Mouse (Mus musculus): ENCODE data around the gene Leng8. TPM values are rescaled to one million over a fixed set of nuclear protein-coding genes. Genes with fewer than 3 reads are reported as not detected.
"Not testable (repeated sequence)": the region's sequence is repeated elsewhere in the genome, so short reads cannot be mapped to it uniquely, and the experiment has no call there.

Gene Leng8
- polyA plus RNA-seq, 3 experiments from 2014 or later, result 22.6 to 40.2 (median 24.9) TPM

- ATAC-seq, result peak; percentile 30
Observed at GRCm38 (mm10) chr7:4148341-4149208, 11.7 kb downstream of the Leng8 start.

- peak; percentile 68 for ATAC-seq
Observed at GRCm38 (mm10) chr7:4149209-4150054, 12.6 kb downstream of the Leng8 start.

- peak; percentile 17 for ATAC-seq
Observed at GRCm38 (mm10) chr7:4150059-4150541, 13.3 kb downstream of the Leng8 start, which contains the start of gene Leng9. Leng9 (minus strand) TSS chr7:4150374.

GRCm38 (mm10) chr7:4150811-4151221 lies 14.0 kb downstream of the Leng8 start:
- ATAC-seq, result peak; percentile 6

GRCm38 (mm10) chr7:4151241-4151640 lies 14.4 kb downstream of the Leng8 start:
- ATAC-seq, result no peak

DNA sequence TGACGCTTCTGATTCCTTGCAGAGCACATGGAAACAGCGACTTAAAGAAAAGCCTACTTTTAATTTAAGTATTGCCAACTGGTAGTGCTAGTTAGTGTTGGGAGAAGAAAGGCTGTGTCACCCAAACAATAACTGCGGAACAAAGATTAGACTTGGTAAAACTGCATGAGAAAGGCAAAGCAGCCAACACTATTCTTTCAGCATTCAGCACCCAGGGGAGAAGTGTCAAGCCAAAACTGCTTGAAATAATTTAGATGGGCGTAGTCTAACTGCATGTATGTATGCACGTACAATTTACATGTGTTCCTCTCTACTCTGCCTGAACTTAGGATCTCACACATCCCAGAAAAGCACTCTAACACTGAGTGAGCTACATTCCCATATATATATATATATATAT lies 17.5 kb downstream of the Leng8 start:
- no peak for ATAC-seq

- ATAC-seq, result no peak
Observed at GRCm38 (mm10) chr7:4154976-4155375, 18.1 kb downstream of the Leng8 start.

- not testable (repeated sequence) for ATAC-seq
Observed at GRCm38 (mm10) chr7:4161596-4161995, 24.8 kb downstream of the Leng8 start.

DNA sequence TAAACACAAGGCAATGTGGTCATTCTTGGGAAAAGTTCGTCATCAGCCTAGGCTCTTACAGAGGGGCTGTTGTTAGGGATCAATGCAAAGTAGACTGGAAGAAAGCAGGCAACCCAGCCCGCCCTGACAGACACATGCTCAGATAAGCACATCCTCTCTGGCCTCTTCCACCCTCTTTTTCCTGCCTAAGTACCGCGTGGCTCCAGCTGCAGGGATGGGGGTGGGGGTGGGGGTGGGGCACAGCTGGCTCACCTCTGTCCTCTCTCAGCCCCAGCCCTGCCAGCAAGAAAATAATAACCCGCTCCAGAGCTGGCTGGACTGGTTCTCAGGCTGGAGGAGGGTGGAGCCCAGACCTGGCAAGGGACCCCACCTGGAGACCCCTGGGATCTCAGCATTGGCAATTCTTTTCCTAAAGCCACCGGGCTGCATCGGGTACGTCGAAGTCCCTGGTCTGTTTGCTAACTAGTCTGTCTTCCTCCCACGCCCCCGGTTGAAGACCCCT lies 26.8 kb downstream of the Leng8 start:
- no peak for ATAC-seq

DNA sequence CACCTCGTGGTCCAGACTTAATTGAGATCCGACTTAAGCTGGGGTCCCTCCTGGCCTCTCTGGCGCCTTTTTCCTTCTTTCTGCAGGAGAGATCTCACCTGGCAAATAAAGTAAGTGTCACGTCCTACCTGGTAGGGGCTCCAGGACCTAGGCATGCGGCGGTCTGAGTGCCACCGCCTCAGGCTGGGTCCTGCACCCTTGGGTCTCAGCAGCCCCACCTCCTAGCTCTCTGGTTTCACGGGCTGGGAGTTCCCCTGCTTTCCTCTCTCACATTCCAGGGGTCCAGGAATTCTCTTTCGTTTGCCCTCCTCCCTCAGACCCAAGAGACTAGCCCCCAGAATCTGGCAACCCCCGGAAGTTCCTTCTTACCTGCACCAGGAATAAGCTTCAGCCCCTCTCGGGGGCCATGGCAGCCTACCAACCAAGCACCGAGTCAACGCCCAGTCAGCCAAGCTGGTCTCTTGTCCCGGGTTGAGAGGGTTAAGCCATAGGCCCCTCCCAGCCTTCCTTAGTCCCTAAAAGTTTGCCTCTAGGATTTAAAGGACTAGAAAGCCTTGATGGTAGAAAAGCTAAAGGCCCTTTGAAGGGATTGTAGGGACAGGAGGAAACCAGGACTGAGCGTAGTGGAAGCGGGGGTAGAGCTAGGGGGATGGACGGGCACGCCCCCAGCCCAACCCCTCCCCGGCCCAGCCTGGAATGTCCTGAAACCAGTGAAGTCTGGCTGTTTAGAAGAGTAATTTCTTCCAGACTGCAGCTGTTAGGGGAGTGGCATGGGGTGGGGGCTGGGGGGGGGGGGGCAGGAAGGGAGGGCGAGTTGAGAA lies 27.5 kb downstream of the Leng8 start, which contains the start of gene Cdc42ep5:
Cdc42ep5 (minus strand) TSS at position 771 of the 821 bp plus-strand sequence.
- ATAC-seq, result no peak

- ATAC-seq, result no peak
Observed at GRCm38 (mm10) chr7:4165286-4165685, 28.4 kb downstream of the Leng8 start.

GRCm38 (mm10) chr7:4167098-4167497 lies 30.3 kb downstream of the Leng8 start:
- no peak for ATAC-seq

DNA sequence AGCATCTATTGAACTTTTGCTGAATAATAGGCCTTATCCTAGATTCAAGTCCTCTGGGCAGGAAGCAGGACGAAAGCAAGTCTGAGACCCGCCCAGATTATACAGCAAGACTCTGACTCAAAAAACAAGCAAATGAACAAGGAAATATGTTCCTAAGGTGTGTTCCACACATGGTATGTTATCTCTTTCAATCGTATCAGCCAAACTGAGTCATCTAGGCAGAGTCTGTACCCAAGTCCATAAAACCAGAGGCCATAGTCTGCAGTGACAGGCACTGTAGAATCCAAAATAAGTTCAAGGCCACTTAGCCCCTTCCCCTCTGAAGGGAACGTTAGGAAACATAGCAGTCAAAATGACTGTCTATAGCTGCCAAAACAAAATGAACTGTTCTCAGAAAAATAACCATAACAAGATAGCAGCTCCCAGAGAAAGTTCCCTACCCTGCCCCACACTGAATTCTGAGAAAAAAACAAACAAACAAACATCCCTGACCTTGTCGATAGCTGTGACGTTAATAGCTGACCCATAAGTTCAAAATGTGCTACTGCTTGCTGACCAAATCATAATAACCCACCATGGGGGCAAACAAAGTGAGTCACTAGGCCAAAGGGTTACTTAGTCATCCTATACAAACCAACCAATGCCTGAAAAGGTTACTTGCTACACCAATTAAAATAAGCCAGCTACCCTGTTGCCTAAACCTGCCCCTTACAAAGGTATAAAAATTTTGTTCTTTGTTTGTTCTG lies 33.5 kb downstream of the Leng8 start:
- no peak for ATAC-seq

DNA sequence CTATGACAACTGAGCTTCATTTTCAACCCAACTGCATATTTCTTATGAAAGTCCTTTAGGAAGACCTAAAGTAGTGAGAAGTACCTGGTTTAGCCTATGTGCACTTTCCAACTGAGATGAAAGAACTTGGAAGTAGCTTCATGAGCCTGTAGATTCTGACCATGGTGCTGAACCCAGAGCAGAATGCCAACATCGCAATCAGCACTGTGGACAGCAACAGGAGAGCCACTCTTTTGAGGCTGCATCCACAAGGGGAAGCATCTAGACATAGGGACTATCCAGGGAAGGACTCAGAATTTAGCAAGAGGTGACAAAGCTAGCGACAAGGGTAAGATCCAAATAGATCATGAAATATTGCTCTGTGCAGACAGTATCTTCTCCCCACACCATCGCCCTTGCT lies 41.6 kb downstream of the Leng8 start:
- no peak for ATAC-seq

Other genes starting within 250 kb of the Leng8 start
- gene Gm14548, start 238.9 kb upstream of the Leng8 start, polyA plus RNA-seq (2017; shearing (Covaris generic)), result not detected
- not detected for gene Lilra6, start 221.5 kb upstream of the Leng8 start, polyA plus RNA-seq (2017; shearing (Covaris generic))
- gene Lair1, start 73.8 kb upstream of the Leng8 start, polyA plus RNA-seq (2017; shearing (Covaris generic)), result 10 to 100 TPM in 1 of 3 experiments, 1 to 10 TPM in 2; 1.3 to 16.5 (median 2.3) TPM
- under 1 TPM; 0.47 to 0.95 (median 0.62) TPM for gene Ttyh1, start 17.6 kb upstream of the Leng8 start, polyA plus RNA-seq (2017; shearing (Covaris generic))
- 1 to 10 TPM; 6.3 to 9.5 (median 7.2) TPM for gene Leng9, start 13.3 kb downstream of the Leng8 start, polyA plus RNA-seq (2017; shearing (Covaris generic))
- gene Cdc42ep5, start 27.8 kb downstream of the Leng8 start, polyA plus RNA-seq (2017; shearing (Covaris generic)), result not detected
- gene Lilra5, start 100.7 kb downstream of the Leng8 start, polyA plus RNA-seq (2017; shearing (Covaris generic)), result not detected
- gene Ncr1, start 200.7 kb downstream of the Leng8 start, polyA plus RNA-seq (2017; shearing (Covaris generic)), result under 1 TPM in 1 of 3 experiments, not detected in 2; 0.33 TPM